Mouse (Mus musculus) brain, adult 2 months (tissue): ENCODE data around the gene Rev3l.
"Not testable (repeated sequence)": the region's sequence is repeated elsewhere in the genome, so short reads cannot be mapped to it uniquely, and the experiment has no call there.

Source experiments
- DNase-seq: peaks from one replicate; pipeline ENCODE4 v3.0.0; 2011; ENCODE audit warnings: low read depth, low spot score

The Rev3l gene

DNA sequence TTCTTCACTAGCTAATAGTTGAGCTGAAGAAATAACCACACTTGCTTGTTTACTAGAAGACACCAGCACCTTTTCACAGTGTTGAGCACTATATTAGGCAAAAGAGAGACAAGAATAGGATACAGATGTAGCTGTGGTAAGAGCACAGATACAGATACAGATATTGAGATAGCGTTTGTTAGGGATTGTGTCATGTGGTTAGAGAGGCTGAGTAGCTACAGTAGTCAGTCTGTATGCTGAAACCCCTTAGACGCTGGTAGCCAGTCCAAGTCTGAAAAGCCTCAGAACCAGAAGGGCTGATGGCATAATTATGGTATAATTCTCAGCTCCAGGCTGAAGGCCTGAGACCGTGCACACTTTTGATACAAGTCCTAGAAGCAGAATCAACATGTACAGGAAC is 53.3 kb downstream of the Rev3l start:
- no peak for DNase-seq

DNA sequence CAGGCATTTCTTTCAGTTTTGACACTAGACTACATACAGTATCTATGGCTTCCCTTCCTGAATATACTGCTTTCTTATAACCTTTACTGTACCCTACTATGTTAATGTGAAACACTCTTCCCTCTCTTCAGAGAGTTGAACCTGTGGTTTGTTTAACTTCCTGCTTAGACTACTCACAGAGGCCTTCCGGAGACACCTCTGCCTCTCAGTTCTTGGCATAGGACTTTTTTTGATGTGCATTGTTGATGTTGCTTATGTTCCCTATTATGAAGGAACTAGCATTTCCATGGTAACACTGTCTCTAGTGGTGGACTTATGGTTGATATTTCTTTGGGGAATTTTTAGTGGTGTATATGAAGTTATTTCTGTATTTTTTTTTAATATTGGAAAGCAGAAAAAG is 61.4 kb downstream of the Rev3l start:
- no peak for DNase-seq

DNA sequence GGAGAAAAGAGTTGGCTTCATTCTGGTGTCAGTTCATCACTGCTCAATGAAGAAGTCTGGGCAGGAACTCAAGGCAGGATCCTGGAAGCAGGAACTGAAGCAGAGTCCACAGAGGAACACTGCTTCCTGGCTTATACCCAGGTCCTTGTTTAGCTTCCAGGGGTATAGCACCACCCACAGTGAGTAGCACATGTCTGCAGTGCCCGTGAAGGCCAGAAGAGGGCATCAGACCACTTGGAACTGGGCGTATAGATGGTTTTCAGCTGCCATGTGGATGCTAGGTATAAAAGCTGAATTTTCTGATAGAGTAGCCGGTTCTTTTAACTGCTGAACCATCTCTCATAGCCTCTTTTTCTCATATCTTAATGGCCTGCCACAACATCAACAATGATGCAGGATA is 79.6 kb downstream of the Rev3l start:
- DNase-seq, result peak; percentile 16

DNA sequence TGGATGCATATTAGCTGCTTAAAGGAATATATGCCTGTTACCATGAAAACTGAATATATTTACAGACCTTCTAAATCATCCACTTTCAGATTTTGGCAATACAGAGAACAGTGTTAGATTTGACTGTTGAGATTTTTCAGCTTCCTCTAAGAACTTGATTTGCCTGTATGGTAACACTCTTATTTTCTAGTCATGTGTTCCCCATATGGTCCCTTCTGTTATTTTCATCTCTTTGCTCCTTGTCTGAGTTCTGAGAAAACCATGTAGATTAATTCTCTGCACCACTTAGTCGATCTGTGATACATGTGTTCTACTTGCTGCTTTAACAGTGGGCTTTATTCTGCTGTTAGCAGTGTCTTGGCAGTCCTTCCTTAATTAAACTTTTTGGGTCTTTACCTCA is 110.7 kb downstream of the Rev3l start:
- no peak for DNase-seq

DNA sequence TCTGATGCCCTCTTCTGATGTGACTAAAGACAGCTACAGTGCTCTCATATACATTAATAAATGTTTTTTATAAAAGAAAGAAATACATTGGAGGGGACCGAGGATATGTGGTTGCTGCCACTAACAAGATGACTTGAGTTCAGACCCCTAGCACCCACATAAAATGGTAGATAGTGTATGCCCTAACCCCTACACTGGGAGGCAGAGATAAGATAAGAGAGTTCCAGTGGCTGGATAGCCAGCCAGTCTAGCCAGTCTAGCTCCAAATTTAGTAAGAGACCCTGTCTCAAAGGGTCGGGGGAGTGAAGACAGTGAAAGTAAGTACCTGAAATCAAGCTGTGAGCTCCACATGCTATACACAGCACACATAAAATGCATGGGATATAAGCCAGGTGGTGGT is 133.6 kb downstream of the Rev3l start:
- DNase-seq, result no peak

DNA sequence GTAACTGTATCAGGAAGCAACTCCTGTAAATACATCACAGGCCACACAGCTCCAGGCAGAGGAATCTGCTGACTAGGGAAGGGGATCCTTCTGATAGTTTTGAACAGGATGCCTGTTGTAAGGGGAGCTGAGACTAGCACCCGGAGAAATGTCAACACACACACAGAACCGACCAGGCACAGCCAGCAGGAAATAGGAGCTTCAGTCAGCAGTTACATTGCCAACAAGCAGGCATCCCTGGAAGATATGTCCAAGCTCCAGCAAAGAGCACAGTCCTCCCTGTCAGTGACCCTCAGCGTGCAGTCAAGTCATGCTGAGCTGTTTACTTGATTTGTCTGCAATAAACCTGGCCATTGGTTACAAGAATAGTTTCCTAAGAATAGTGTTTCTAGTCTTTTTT is 156.7 kb downstream of the Rev3l start:
- no peak for DNase-seq

DNA sequence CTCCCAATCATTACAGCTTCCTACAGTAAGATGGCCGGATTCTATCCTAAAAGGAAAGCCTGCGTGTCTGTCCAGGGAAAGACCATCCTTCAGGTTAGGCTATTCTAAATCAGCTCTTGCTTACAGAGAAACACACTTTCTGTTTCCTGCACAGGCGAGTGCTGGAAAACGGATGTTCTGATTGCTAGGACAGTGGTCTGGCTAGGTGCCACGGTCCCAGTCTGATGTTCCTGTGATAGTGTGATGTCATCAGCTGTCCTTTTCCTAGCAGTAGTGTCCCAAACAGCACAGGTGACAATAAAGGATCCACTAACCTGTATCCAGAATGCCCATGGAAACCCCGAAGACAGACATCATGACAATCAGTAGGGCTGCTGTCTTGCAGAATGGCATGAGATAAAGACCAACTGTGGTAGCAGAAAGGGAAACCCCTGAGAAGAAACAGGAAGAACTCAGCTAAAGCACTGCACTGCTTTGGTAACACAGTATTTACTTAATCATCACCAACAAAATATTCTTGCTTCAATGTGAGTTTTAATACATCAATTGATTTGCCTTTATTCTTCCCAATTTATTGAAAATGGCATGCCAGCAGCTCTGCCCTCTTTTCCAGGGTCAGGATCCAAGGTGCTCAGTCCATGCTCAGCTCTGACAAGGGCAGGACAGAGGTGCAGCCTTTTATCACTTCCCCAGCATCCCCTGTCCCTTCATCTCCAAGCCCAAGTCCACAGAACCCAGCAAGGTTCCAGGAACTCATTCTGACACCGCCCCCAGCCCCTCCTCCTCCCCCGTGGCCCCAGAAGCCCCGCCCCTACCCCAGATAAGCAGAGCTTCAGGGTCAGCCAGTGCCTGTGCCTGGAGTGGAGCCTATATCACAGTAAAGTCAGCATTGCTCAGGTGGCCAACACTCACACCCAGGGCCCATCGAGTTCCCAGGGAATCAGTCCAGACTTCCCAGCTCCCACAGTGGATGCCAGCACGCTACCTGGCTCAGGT is 162.1 kb downstream of the Rev3l start:
- no peak for DNase-seq

DNA sequence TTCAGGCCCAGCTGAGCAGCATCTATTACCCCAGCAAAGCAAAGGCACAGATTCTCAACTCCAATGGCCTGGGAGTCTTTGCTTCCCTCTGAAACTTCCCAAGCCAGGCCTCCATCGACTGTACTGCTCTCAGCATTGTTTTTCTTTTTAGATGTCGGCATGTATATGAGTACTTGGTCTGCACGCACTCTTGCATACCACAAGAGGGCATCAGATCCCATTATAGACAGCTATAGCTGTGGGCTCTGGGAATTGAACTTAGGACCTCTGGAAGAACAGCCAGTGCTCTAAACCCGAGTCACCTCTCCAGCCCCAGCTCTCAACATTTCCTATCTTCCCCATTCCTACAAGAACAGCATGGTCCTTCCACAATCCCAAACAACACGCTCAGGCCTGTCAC is 164.6 kb downstream of the Rev3l start:
- DNase-seq, result no peak

DNA sequence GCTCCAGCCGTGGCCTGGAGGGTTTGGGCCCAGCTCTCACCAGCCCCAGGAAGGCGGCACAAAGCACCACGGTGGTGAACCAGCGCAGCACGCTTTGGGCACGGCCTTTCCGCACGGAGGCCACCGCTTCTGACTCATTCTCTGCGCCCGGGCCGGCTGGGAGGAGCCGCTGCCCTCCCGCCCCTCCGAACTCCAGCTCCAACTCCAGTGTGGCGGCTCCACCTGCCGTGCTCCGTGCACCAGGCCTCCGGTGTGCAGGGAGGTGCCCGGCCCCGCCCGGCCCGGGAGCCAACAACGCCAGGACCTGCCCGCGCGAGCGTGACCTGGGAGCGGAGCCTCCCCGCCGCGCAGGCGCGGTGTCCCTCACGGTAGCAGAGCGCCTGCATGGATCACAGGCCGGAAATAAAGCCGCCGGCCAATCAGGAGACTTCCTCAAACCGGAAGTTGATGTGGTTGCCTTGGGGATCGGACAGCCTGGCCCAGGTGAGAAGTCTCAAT is 167.0 kb downstream of the Rev3l start, which contains the start of gene Mfsd4b4:
Gene Mfsd4b4, minus strand, starts transcription at position 365 of the 498 bp plus-strand sequence.
- peak; percentile 98 for DNase-seq

DNA sequence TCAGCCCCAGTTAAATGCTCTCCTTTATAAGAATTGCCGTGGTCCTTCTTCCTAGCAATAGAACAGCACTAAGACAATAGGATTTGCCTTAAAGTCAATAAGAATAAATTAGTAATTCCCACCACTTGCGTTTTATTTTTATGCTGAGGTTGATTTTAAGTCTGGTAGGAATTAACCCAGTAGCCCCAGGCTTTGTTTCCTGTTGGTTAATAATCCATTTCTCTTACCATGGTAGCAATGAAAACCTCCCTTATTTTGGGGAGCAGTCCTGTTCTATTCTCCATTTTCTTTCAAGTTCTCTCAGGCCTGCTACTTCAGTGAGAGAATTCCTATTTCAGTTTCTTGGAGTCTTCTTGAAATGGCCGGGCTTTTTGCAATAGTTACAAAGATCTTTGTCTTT is 172.3 kb downstream of the Rev3l start:
- no peak for DNase-seq

DNA sequence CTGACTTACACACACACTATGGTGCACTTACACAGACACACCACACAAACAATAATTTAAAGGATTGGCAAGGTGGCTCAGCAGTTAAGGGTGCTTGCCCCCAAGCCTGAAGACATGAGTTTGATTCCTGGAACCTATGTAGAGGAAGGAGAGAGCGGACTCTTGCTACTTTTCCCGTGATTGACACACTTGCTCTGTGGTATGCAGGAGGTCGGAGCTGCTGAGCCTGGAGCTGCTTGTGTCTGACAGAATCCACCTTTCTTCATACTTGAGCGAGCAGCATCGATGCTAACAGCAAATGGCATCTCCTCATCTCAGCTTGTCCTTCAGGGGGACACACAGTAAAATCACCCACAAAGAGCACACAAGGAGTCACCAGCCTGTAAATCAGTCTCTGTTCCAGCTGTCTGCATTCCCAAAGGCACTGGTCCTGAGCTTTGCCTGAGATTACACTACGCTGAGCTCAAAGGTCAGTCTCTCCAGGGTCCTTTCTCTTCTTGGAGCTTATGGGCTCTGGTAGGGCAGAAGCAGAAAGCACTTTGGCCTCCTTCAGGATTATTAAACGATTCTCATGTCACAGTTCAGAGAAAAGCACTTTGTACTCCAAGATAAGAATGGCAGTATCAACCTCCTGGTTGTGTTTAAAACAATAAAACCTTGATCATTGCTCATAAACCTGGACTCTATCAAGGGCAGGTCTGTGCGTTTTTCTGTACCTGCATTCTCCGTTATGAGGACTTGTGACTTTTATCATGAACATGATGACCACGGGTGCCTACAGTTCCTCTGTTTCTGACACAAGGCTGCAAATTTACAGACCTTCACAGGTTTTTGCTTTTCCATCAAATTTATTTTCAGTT is 175.1 kb downstream of the Rev3l start:
- no peak for DNase-seq

DNA sequence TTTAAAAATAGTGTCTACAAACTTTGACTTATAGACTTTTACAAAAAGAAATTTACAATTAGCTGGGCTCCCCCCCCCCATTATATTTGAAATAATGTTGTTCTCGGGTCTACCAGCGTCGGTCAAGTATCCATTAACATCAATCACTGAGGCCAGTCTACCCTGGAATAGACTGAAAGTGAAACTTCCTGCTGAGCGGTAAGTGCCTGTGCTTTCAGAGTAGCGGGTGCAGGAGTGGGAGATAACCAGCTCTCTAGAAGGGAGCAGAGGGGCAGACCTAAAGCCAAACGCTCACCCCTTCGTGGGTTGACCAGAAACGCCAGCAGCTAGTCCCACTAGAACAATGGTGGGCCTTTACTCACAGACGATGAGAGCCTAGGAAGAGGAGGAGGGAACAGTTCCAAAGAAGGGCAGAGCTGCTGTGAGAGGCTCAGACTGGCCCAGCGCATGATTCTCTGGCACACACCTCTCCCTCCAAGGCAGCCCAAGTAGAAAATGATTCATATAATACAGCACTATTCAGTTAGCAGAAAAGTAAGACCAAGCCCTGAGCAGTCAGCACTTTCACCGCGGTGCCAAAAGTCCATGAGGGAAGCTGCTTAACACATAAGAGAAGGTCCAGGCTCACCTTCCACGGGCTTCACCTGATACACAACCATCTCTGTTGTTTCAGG is 177.0 kb downstream of the Rev3l start:
- DNase-seq, result no peak

DNA sequence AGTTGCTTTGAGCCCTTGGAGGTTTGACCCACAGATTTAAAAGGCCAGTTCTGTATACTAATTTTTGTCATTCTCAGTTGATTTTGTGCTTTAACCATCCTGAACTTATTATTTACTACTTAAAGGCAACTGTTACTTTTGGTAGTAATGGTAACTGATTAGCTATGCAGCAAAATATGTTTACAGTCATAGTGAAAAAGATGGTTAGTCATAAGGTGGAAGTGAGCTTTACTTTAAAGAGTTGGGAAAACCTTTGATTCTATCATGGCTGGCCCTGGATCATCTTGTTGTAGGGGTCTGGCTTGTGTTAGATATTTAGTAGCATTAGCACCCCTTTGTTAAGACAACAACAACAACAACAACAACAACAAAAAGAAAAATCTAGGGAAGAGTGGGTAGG is 180.7 kb downstream of the Rev3l start:
- no peak for DNase-seq

DNA sequence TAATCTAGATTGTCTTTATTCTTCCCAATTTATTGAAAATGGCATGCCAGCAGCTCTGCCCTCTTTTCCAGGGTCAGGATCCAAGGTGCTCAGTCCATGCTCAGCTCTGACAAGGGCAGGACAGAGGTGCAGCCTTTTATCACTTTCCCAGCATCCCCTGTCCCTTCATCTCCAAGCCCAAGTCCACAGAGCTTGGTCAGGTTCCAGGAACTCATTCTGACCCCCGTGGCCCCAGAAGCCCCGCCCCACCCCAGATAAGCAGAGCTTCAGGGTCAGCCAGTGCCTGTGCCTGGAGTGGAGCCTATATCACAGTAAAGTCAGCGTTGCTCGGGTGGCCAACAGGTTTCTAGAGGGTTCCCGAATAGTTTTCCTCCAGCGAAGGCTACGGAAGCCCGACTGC is 192.6 kb downstream of the Rev3l start:
- not testable (repeated sequence) for DNase-seq
